Mouse (Mus musculus): ENCODE measurements at regions not wholly inside any gene's neighbourhood (a gene's known extent, or its start where the extent isn't known, plus 50 kb on each side); places are given as distances from the start of the nearest gene placed in this dataset.

DNA sequence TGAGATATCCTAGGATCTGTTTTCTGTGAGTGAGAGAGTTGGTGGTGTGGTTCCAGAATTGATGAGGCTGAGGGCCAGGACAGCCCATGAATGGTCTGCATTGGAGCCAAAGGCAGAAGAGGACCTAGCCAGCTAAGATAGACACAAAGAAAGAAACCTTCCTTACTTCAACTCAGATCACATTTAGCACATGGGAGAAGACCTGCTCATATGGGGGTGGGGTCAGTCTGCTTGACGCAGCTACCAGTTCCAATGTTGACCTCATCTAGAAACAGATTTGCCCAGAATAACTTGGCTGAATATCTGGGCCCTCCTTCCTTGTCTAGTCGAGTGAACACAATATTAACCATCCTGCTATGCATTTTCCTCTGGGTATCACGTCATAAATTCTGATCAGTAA, 62.0 kb downstream of the Ier5 start:
- TF ChIP-seq MAFK (IDR thresholded peaks at IDR 0.05; ENCODE audit: insufficient read depth, low read depth, low read length) (no peak), ZNF384 (IDR thresholded peaks at IDR 0.05; ENCODE audit: low read depth, low read length) (no peak)
